Mouse (Mus musculus): ENCODE data around the gene Klc1.

GRCm38 (mm10) chr12:111770651-111771050 is 12.0 kb downstream of the Klc1 start:
- no peak for TF ChIP-seq GATA1 (IDR thresholded peaks at IDR 0.05; ENCODE audit: borderline replicate concordance, low read length)
- TF ChIP-seq FLI1 (IDR thresholded peaks at IDR 0.05; ENCODE audit: low read length), result no peak
